Mouse (Mus musculus) limb, embryonic 14.5 days (tissue): ENCODE data around the gene Pigc. TPM values are rescaled to one million over a fixed set of nuclear protein-coding genes. Genes with fewer than 3 reads are reported as not detected.

Source experiments
- ATAC-seq: fragments of 200-750 bp; cut with Nextera tagmentation; 2 replicates; pipeline ENCODE4 v1.8.0; 2017; ENCODE audit warnings: low read depth, moderate number of reproducible peaks, moderate TSS enrichment; ENCODE audit not compliant: low FRiP score
- DNase-seq: peaks from one replicate; pipeline ENCODE4 v3.0.0-alpha.2; 2015; ENCODE audit warnings: low spot score
- H3K27ac ChIP-seq: fragments of 300-500 bp; sonication (generic); replicated peaks from 2 replicates; pipeline ENCODE4 v1.5.1; 2014; ENCODE audit warnings: low read depth, mild to moderate bottlenecking, low read length, moderate library complexity, mixed read lengths
- H3K27me3 ChIP-seq: fragments of 300-500 bp; sonication (generic); 2 replicates; pipeline ENCODE4 v1.6.1; 2014; ENCODE audit warnings: low read length, mixed read lengths; ENCODE audit not compliant: control insufficient read depth, insufficient read depth
- H3K36me3 ChIP-seq: fragments of 300-500 bp; sonication (generic); 2 replicates; pipeline ENCODE4 v1.6.1; 2014; ENCODE audit warnings: mild to moderate bottlenecking, low read length, moderate library complexity, mixed read lengths; ENCODE audit not compliant: control insufficient read depth, insufficient read depth
- H3K4me1 ChIP-seq: fragments of 300-500 bp; sonication (generic); 2 replicates; pipeline ENCODE4 v1.6.1; 2014; ENCODE audit warnings: antibody characterized with exemption, low read length, mixed read lengths; ENCODE audit not compliant: control insufficient read depth, insufficient read depth
- H3K4me2 ChIP-seq: fragments of 300-500 bp; sonication (generic); replicated peaks from 2 replicates; pipeline ENCODE4 v1.6.1; 2014; ENCODE audit warnings: low read depth, mild to moderate bottlenecking, low read length, moderate library complexity; ENCODE audit not compliant: severe bottlenecking
- H3K4me3 ChIP-seq: fragments of 300-500 bp; sonication (generic); replicated peaks from 2 replicates; pipeline ENCODE4 v1.5.1; 2014; ENCODE audit warnings: low read length
- H3K9ac ChIP-seq: fragments of 300-500 bp; sonication (generic); 2 replicates; pipeline ENCODE4 v1.6.1; 2014; ENCODE audit warnings: mild to moderate bottlenecking, low read depth, low read length, moderate library complexity; ENCODE audit not compliant: severe bottlenecking
- H3K9me3 ChIP-seq: fragments of 300-500 bp; sonication (generic); 2 replicates; pipeline ENCODE4 v1.6.1; 2016; ENCODE audit warnings: low read length; ENCODE audit not compliant: control insufficient read depth
- POLR2A ChIP-seq: fragments of 200-500 bp; IDR thresholded peaks from 2 replicates; pipeline ENCODE4 v1.8.0; 2012; ENCODE audit warnings: inconsistent platforms, mild to moderate bottlenecking, moderate library complexity, borderline replicate concordance; ENCODE audit not compliant: insufficient read depth, insufficient read length; ENCODE audit errors: extremely low read depth
- WGBS: fragments of 180-500 bp; shearing (Covaris S2); extraction: QIAGEN DNeasy Blood & Tissue Kit; methylation state at CpG from one replicate; pipeline ENCODE4 v1.1.7; 2014; 5-methylcytosine and 5-hydroxymethylcytosine counted together
- polyA plus RNA-seq, 2 experiments: library from polyadenylated mRNA; depleted of rRNA in 1 of 2; stranded (reverse) in 1 of 2; unstranded in 1 of 2; fragments of >200 nt; fragmentation: Nextera tagmentation in 1 of 2; extraction: Ambion mirVana in 1 of 2; gene quantifications; 2 replicates each; pipeline versions ENCODE4 v1.2.1 to v1.2.3; 2012 to 2014

The Pigc gene
- polyA plus RNA-seq, 2 experiments: 36.9 to 52.8 TPM

- peak overlapping the region; percentile 53 for H3K27ac ChIP-seq
- 0 out of 2 replicates have a peak, but pooled peaks cover 7% of the 10 kb centered on the region for H3K36me3 ChIP-seq
- peaks cover 72% of the 10 kb centered on the region for H3K4me1 ChIP-seq
- WGBS: 77% methylated on average over 16 of the region's 16 CpGs
- TF ChIP-seq POLR2A: no peak
- no peak overlapping the region for H3K4me3 ChIP-seq
- H3K9me3 ChIP-seq: no peaks in the 10 kb centered on the region
- H3K27me3 ChIP-seq: no peaks in the 10 kb centered on the region
- ATAC-seq (no peak), DNase-seq (no peak)
- H3K9ac ChIP-seq: no peak overlapping the region
- H3K4me2 ChIP-seq: no peak overlapping the region
Observed at GRCm38 (mm10) chr1:162011523-162012245, 42.7 kb downstream of the Pigc start.

- Histone ChIP-seq H3K9ac (no peak overlapping the region), H3K9me3 (no peaks in the 10 kb centered on the region), H3K4me1 (peaks cover 71% of the 10 kb centered on the region), H3K4me3 (no peak overlapping the region), H3K27me3 (no peaks in the 10 kb centered on the region), H3K4me2 (no peak overlapping the region), H3K27ac (peak overlapping the region; percentile 97), H3K36me3 (0 out of 2 replicates have a peak, but pooled peaks cover 7% of the 10 kb centered on the region)
- ATAC-seq: no peak
- DNase-seq: no peak
- 73% methylated on average over 4 of the region's 4 CpGs for WGBS
- TF ChIP-seq POLR2A: no peak
Observed at GRCm38 (mm10) chr1:162013561-162013960, 44.6 kb downstream of the Pigc start.

DNA sequence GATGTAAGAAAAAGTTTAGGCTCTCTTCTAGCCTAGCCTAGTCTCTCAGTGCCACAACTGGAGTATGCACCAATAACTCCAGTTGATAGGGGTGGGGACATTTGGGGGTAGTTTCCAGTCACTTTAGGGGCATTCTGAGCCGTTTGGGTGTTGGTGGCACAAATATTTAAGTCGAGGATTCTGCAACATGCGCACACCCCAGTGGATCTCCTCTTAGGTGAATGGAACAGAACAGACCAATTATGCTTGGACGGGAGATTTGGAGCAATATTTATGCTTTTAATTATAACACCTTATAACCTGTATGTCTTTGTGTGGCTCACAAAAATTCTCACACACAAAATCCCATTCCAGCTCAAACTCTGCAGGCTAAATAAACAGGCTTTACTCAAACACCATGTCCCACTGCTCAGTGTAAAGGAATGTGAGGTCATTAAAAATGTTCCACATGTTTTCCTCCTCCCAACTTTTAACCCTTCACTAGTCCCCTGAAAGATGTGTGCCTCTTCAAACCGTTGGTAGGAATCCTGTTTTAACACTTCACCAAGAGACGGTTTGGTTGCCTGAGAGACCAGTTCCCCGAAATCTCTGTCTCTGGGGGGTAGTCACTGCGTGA is 46.4 kb downstream of the Pigc start:
- Histone ChIP-seq H3K27me3 (no peaks in the 10 kb centered on the region), H3K4me1 (peaks cover 70% of the 10 kb centered on the region), H3K4me2 (0 out of 2 replicates have a peak overlapping the region, but pooled peaks have one; percentile 10), H3K4me3 (no peak overlapping the region), H3K9ac (no peak overlapping the region), H3K27ac (peak overlapping the region; percentile 97), H3K36me3 (0 out of 2 replicates have a peak, but pooled peaks cover 5% of the 10 kb centered on the region), H3K9me3 (no peaks in the 10 kb centered on the region)
- TF ChIP-seq POLR2A: no peak
- ATAC-seq: peak; percentile 67
- peak; percentile 74 for DNase-seq
- 7% methylated on average over 8 of the region's 8 CpGs for WGBS

DNA sequence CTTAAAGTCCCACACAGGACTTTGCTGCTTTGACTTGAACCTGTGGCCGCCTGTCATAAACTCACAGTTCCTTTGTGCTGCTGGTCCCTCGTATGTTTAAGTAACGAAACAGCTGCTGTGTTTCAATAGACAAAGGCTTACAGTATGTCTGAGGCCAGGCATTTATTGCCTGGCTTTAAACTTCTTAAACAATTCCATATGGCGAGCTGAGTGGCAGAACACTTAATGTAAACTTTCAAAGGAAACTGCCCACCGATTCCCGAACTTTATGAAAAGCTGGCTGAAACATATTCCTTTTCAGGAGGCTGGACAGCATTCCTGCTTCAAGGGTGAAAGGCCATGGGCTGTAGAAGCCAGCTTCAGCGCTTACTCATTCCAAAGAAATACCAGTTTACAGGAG is 48.0 kb downstream of the Pigc start:
- H3K27me3 ChIP-seq: no peaks in the 10 kb centered on the region
- no peaks in the 10 kb centered on the region for H3K9me3 ChIP-seq
- peaks cover 83% of the 10 kb centered on the region for H3K4me1 ChIP-seq
- H3K36me3 ChIP-seq: no peaks in the 10 kb centered on the region
- 11% methylated on average over 7 of the region's 7 CpGs for WGBS
- H3K4me2 ChIP-seq: 0 out of 2 replicates have a peak overlapping the region, but pooled peaks have one; percentile 15
- peak overlapping the region; percentile 97 for H3K27ac ChIP-seq
- peak; percentile 89 for DNase-seq
- H3K9ac ChIP-seq: 0 out of 2 replicates have a peak overlapping the region, but pooled peaks have one; percentile 5
- no peak for TF ChIP-seq POLR2A
- no peak overlapping the region for H3K4me3 ChIP-seq
- ATAC-seq: peak; percentile 80

- no peak for ATAC-seq
- no peak overlapping the region for H3K9ac ChIP-seq
- H3K36me3 ChIP-seq: no peaks in the 10 kb centered on the region
- TF ChIP-seq POLR2A: no peak
- peak overlapping the region; percentile 97 for H3K27ac ChIP-seq
- no peak overlapping the region for H3K4me3 ChIP-seq
- 0 out of 2 replicates have a peak overlapping the region, but pooled peaks have one; percentile 7 for H3K4me2 ChIP-seq
- no peak for DNase-seq
- no peaks in the 10 kb centered on the region for H3K27me3 ChIP-seq
- H3K9me3 ChIP-seq: no peaks in the 10 kb centered on the region
- H3K4me1 ChIP-seq: peaks cover 91% of the 10 kb centered on the region
- 14% methylated on average over 13 of the region's 13 CpGs for WGBS
Observed at GRCm38 (mm10) chr1:162017975-162018600, 49.1 kb downstream of the Pigc start.
